Mouse (Mus musculus) hindbrain, embryonic 12.5 days (tissue): ENCODE results near the gene Pip4k2a. TPM values are rescaled to one million over a fixed set of nuclear protein-coding genes. Genes with fewer than 3 reads are reported as not detected.

Experiments
- ATAC-seq: fragments of 200-750 bp; cut with Nextera tagmentation; 2 replicates; pipeline ENCODE4 v1.8.0; 2017; ENCODE audit warnings: moderate TSS enrichment; ENCODE audit not compliant: low FRiP score
- H3K27ac ChIP-seq: fragments of 300-500 bp; sonication (generic); 2 replicates; pipeline ENCODE4 v1.5.1; 2016; ENCODE audit warnings: mild to moderate bottlenecking
- H3K27me3 ChIP-seq: fragments of 300-500 bp; sonication (generic); 2 replicates; pipeline ENCODE4 v1.6.1; 2016; ENCODE audit warnings: mild to moderate bottlenecking
- H3K36me3 ChIP-seq: fragments of 300-500 bp; sonication (generic); 2 replicates; pipeline ENCODE4 v1.6.1; 2016; ENCODE audit warnings: mild to moderate bottlenecking
- H3K4me1 ChIP-seq: fragments of 300-500 bp; sonication (generic); 2 replicates; pipeline ENCODE4 v1.6.1; 2016
- H3K4me2 ChIP-seq: fragments of 300-500 bp; sonication (generic); replicated peaks from 2 replicates; pipeline ENCODE4 v1.6.1; 2016; ENCODE audit warnings: mild to moderate bottlenecking
- H3K4me3 ChIP-seq: fragments of 300-500 bp; sonication (generic); 2 replicates; pipeline ENCODE4 v1.5.1; 2016; ENCODE audit warnings: mild to moderate bottlenecking
- H3K9ac ChIP-seq: fragments of 300-500 bp; sonication (generic); 2 replicates; pipeline ENCODE4 v1.6.1; 2016; ENCODE audit warnings: mild to moderate bottlenecking, moderate library complexity
- H3K9me3 ChIP-seq: fragments of 300-500 bp; sonication (generic); replicated peaks from 2 replicates; pipeline ENCODE4 v1.6.1; 2016; ENCODE audit warnings: mild to moderate bottlenecking
- WGBS: fragments of 180-500 bp; shearing (Covaris S2); methylation state at CpG from one replicate; pipeline ENCODE4 v1.1.7; 2016; 5-methylcytosine and 5-hydroxymethylcytosine counted together
- polyA plus RNA-seq: library from polyadenylated mRNA; unstranded; fragments of >200 nt; fragmentation: Nextera tagmentation; extraction: Ambion mirVana; gene quantifications from 2 replicates; pipeline ENCODE4 v1.2.1, GENCODE M21; 2016

Gene Pip4k2a
- polyA plus RNA-seq, 1 experiment from 2014 or later: 12.5 TPM

DNA sequence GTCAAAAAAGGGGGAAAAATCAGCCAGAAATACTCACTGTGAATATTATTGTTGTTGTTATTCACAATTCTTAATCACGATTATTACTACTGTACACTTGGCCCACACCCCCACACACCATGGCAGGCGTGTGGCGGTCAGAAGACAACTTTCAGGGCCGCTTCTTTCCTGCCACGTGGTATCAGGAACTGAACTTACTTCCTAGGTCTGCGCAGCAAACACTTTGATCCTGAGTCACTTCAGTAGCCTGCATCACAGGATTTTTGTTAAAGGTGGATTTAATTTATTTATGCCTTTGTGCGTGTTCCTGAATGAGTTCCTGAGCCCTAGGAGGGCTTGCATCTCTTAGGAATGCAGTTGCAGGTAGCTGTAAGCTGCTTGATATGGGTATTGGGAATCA lies 49.2 kb downstream of the Pip4k2a start:
- H3K27me3 ChIP-seq: no peaks in the 10 kb centered on the region
- H3K36me3 ChIP-seq: no peaks in the 10 kb centered on the region
- 0 out of 2 replicates have a peak, but pooled peaks cover 5% of the 10 kb centered on the region for H3K4me1 ChIP-seq
- no peak overlapping the region for H3K27ac ChIP-seq
- no peak overlapping the region for H3K4me2 ChIP-seq
- H3K4me3 ChIP-seq: no peak overlapping the region
- ATAC-seq: no peak
- no peaks in the 10 kb centered on the region for H3K9me3 ChIP-seq
- no peak overlapping the region for H3K9ac ChIP-seq
- 86% methylated on average over 7 of the region's 7 CpGs for WGBS

- 0 out of 2 replicates have a peak, but pooled peaks cover 8% of the 10 kb centered on the region for H3K4me1 ChIP-seq
- H3K27me3 ChIP-seq: no peaks in the 10 kb centered on the region
- no peaks in the 10 kb centered on the region for H3K36me3 ChIP-seq
- H3K4me2 ChIP-seq: no peak overlapping the region
- 72% methylated on average over 7 of the region's 7 CpGs for WGBS
- no peak overlapping the region for H3K9ac ChIP-seq
- no peak for ATAC-seq
- H3K9me3 ChIP-seq: no peaks in the 10 kb centered on the region
- H3K4me3 ChIP-seq: no peak overlapping the region
- no peak overlapping the region for H3K27ac ChIP-seq
Observed at GRCm38 (mm10) chr2:18947669-18948459, 50.1 kb downstream of the Pip4k2a start.

DNA sequence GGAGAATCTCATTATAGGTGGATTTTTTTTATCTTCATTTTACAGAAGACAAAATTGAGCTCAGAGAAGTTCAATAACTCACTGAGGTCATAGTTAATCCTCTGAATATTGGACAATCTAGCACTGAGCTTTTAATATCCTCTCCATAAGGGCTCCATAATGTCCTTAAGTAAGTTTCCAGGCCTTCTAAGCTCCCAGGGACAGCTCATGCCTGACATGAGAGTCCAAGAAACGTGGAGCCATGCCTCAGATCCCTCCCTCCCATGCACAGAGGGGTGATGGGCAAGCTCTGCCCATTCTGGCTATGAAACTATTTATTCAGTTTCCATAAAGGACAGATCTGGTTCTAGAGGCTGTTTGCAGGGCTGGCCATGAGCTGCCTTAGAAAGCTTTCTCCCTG lies 52.5 kb downstream of the Pip4k2a start:
- ATAC-seq: no peak
- no peak overlapping the region for H3K4me2 ChIP-seq
- 64% methylated on average over 1 of the region's 1 CpGs for WGBS

GRCm38 (mm10) chr2:18943930-18944329 lies 54.0 kb downstream of the Pip4k2a start:
- H3K27me3 ChIP-seq: no peaks in the 10 kb centered on the region
- 80% methylated on average over 2 of the region's 2 CpGs for WGBS
- H3K36me3 ChIP-seq: no peaks in the 10 kb centered on the region
- H3K9ac ChIP-seq: no peak overlapping the region
- H3K4me2 ChIP-seq: no peak overlapping the region
- ATAC-seq: no peak
- H3K9me3 ChIP-seq: no peaks in the 10 kb centered on the region
- peaks cover 27% of the 10 kb centered on the region for H3K4me1 ChIP-seq
- H3K4me3 ChIP-seq: no peak overlapping the region
- H3K27ac ChIP-seq: no peak overlapping the region

More for the DNA sequence above, 52.5 kb downstream of the Pip4k2a start:
- H3K9me3 ChIP-seq: no peaks in the 10 kb centered on the region
- no peak overlapping the region for H3K27ac ChIP-seq
- peaks cover 16% of the 10 kb centered on the region for H3K4me1 ChIP-seq
- H3K27me3 ChIP-seq: no peaks in the 10 kb centered on the region
- no peak overlapping the region for H3K4me3 ChIP-seq
- H3K36me3 ChIP-seq: no peaks in the 10 kb centered on the region
- no peak overlapping the region for H3K9ac ChIP-seq

DNA sequence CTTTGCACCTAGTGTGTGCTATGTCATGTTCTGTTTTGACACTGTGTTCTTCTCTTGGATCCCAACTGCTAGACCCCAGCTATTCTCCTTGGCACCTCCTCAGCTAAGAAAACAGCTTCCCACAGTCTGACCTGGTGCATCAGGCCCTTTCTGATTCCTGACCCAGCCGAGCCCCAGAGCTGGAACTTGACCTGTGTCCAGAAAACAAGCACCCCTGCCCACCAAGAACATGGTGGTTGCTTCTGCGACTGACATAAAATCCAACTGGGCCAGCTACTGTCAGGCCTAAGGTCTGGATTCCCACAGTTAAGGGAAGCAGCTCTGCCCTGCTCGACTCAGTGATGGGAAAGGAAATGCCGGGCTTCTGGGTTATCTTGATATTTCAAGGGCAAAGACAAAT lies 54.6 kb downstream of the Pip4k2a start:
- peaks cover 32% of the 10 kb centered on the region for H3K4me1 ChIP-seq
- no peaks in the 10 kb centered on the region for H3K9me3 ChIP-seq
- H3K4me3 ChIP-seq: no peak overlapping the region
- H3K27me3 ChIP-seq: no peaks in the 10 kb centered on the region
- no peaks in the 10 kb centered on the region for H3K36me3 ChIP-seq
- no peak overlapping the region for H3K9ac ChIP-seq
- WGBS: 72% methylated on average over 4 of the region's 4 CpGs
- no peak overlapping the region for H3K27ac ChIP-seq
- no peak for ATAC-seq
- no peak overlapping the region for H3K4me2 ChIP-seq

- Histone ChIP-seq H3K4me2 (no peak overlapping the region), H3K4me1 (peaks cover 40% of the 10 kb centered on the region), H3K9ac (no peak overlapping the region), H3K27me3 (no peaks in the 10 kb centered on the region), H3K4me3 (no peak overlapping the region), H3K9me3 (no peaks in the 10 kb centered on the region), H3K36me3 (no peaks in the 10 kb centered on the region), H3K27ac (no peak overlapping the region)
- WGBS: 80% methylated on average over 12 of the region's 12 CpGs
- ATAC-seq: no peak
Observed at GRCm38 (mm10) chr2:18940693-18941270, 57.1 kb downstream of the Pip4k2a start.

DNA sequence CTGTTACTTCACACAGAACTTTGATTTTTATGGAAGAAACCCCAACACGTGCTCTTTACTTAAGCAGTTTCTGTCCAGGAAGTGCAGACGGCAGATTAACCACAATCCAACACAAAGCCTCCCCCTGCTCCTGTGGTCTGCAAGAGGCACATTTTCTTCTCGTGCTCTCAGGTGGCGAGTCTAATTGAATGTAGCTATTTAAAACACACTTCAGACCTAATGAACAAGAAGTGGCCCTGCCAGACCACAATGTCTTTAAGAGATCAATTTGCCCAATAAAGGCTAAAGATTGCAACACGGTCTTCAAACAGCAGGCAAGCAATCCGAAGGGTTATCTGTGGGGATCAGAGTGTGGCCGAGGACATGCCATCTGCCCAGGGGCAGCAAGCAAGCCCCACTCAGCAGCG lies 59.0 kb downstream of the Pip4k2a start:
- H3K36me3 ChIP-seq: no peaks in the 10 kb centered on the region
- H3K9ac ChIP-seq: no peak overlapping the region
- H3K4me1 ChIP-seq: peaks cover 43% of the 10 kb centered on the region
- H3K4me3 ChIP-seq: no peak overlapping the region
- 30% methylated on average over 8 of the region's 8 CpGs for WGBS
- H3K4me2 ChIP-seq: no peak overlapping the region
- H3K27ac ChIP-seq: peak overlapping the region; percentile 30
- no peaks in the 10 kb centered on the region for H3K27me3 ChIP-seq
- ATAC-seq: no peak
- H3K9me3 ChIP-seq: no peaks in the 10 kb centered on the region

- Histone ChIP-seq H3K9ac (no peak overlapping the region), H3K36me3 (no peaks in the 10 kb centered on the region), H3K9me3 (no peaks in the 10 kb centered on the region), H3K4me2 (no peak overlapping the region), H3K4me3 (no peak overlapping the region), H3K4me1 (peaks cover 40% of the 10 kb centered on the region), H3K27ac (no peak overlapping the region), H3K27me3 (no peaks in the 10 kb centered on the region)
- WGBS: 40% methylated on average over 1 of the region's 1 CpGs
- ATAC-seq: no peak
Observed at GRCm38 (mm10) chr2:18938232-18938631, 59.7 kb downstream of the Pip4k2a start.

DNA sequence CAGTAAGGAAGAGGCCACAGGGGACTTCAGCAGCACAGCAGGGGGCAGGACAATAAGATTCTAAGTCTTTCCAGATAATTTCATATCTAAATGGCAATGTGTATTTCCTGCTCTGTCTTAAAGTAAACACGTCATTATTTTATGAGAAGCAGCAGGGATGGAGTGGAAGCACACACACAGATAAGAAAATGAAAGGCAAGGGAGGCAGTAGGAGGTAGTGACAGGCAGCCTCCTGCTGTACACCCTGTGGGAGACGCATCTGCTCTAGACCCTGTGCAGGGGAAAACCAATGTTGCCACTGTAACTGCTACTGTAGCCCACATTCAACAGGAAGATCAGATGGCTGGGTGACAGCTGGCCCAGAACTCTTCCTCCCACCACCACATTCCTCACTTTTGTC lies 60.3 kb downstream of the Pip4k2a start:
- 56% methylated on average over 2 of the region's 2 CpGs for WGBS
- Histone ChIP-seq H3K9me3 (no peaks in the 10 kb centered on the region), H3K4me1 (peaks cover 43% of the 10 kb centered on the region), H3K36me3 (no peaks in the 10 kb centered on the region), H3K4me3 (no peak overlapping the region), H3K27ac (no peak overlapping the region), H3K4me2 (no peak overlapping the region), H3K9ac (no peak overlapping the region), H3K27me3 (no peaks in the 10 kb centered on the region)
- ATAC-seq: no peak

DNA sequence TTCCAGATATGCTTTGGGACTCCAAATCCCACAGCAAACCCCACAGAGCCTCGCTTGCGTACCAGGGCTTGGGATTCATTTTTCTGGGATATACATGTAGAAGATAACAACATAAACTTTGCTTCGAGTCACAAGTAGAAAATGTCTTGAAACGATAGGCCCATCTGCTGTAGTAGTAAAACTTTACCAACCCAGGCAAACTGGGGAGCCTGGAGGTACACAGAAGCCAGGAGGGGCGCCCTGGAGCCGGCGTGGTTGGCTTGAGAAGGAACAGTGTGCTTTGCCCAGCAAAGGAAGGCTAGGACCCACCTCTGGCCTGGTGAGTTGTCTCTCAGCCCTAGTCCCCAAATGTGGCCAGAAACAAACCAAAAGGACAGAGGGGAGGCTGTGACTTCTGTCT lies 61.5 kb downstream of the Pip4k2a start:
- WGBS: 89% methylated on average over 7 of the region's 7 CpGs
- no peak overlapping the region for H3K9ac ChIP-seq
- no peaks in the 10 kb centered on the region for H3K27me3 ChIP-seq
- H3K9me3 ChIP-seq: no peaks in the 10 kb centered on the region
- peaks cover 43% of the 10 kb centered on the region for H3K4me1 ChIP-seq
- H3K36me3 ChIP-seq: no peaks in the 10 kb centered on the region
- H3K27ac ChIP-seq: no peak overlapping the region
- H3K4me2 ChIP-seq: no peak overlapping the region
- ATAC-seq: no peak
- H3K4me3 ChIP-seq: no peak overlapping the region

GRCm38 (mm10) chr2:18935581-18936027 lies 62.3 kb downstream of the Pip4k2a start:
- H3K9ac ChIP-seq: no peak overlapping the region
- no peak overlapping the region for H3K27ac ChIP-seq
- no peak overlapping the region for H3K4me3 ChIP-seq
- 94% methylated on average over 2 of the region's 2 CpGs for WGBS
- no peaks in the 10 kb centered on the region for H3K36me3 ChIP-seq
- H3K4me1 ChIP-seq: peaks cover 35% of the 10 kb centered on the region
- H3K9me3 ChIP-seq: no peaks in the 10 kb centered on the region
- no peaks in the 10 kb centered on the region for H3K27me3 ChIP-seq
- no peak overlapping the region for H3K4me2 ChIP-seq
- no peak for ATAC-seq

- Histone ChIP-seq H3K27ac (no peak overlapping the region), H3K4me1 (peaks cover 26% of the 10 kb centered on the region), H3K4me3 (no peak overlapping the region), H3K9ac (no peak overlapping the region), H3K36me3 (no peaks in the 10 kb centered on the region), H3K27me3 (no peaks in the 10 kb centered on the region), H3K9me3 (no peaks in the 10 kb centered on the region), H3K4me2 (no peak overlapping the region)
- WGBS: 95% methylated on average over 9 of the region's 9 CpGs
- ATAC-seq: no peak
Observed at GRCm38 (mm10) chr2:18934131-18934530, 63.8 kb downstream of the Pip4k2a start.

GRCm38 (mm10) chr2:18933418-18933817 lies 64.5 kb downstream of the Pip4k2a start:
- no peaks in the 10 kb centered on the region for H3K9me3 ChIP-seq
- 38% methylated on average over 7 of the region's 7 CpGs for WGBS
- H3K4me1 ChIP-seq: peaks cover 19% of the 10 kb centered on the region
- peak; percentile 41; the same call in 1 of the 2 replicates for ATAC-seq
- no peak overlapping the region for H3K4me3 ChIP-seq
- H3K9ac ChIP-seq: no peak overlapping the region
- H3K27me3 ChIP-seq: no peaks in the 10 kb centered on the region
- no peak overlapping the region for H3K4me2 ChIP-seq
- H3K36me3 ChIP-seq: no peaks in the 10 kb centered on the region
- H3K27ac ChIP-seq: no peak overlapping the region
